24 mouse cellular contexts compared by ENCODE assay signal in genomic region chr15:76998048-76998447, GRCm38 (mm10). TPM values are rescaled to one million over a fixed set of nuclear protein-coding genes. Genes with fewer than 3 reads are reported as not detected.
"Had no signal": no experiment of that assay in that cellular context is flagged by ENCODE, and none has a peak within 500 bp of the region (broad histone marks: within the 10 kb centered on the region; RNA-seq: fewer than 3 reads in every experiment).

No protein-coding gene starts in this region.

- H3K36me3 ChIP-seq: limb, embryonic 12.5 days; limb, embryonic 15.5 days; midbrain, embryonic 12.5 days; midbrain, embryonic 15.5 days; neural tube, embryonic 12.5 days; neural tube, embryonic 15.5 days had no signal

- H3K9me3 ChIP-seq: limb, embryonic 15.5 days; midbrain, embryonic 12.5 days; midbrain, embryonic 15.5 days; neural tube, embryonic 12.5 days; neural tube, embryonic 15.5 days had no signal

- H3K4me1 ChIP-seq: limb, embryonic 12.5 days; midbrain, embryonic 12.5 days; neural tube, embryonic 12.5 days had no signal

- ATAC-seq: intestine, embryonic 16.5 days; liver, postnatal 0 days; lung, postnatal 0 days; midbrain, embryonic 15.5 days had no signal

- H3K4me2 ChIP-seq: limb, embryonic 12.5 days; limb, embryonic 15.5 days; liver, embryonic 11.5 days; lung, embryonic 14.5 days; midbrain, embryonic 12.5 days; neural tube, embryonic 12.5 days had no signal

- H3K4me3 ChIP-seq: limb, embryonic 12.5 days; limb, embryonic 15.5 days; midbrain, embryonic 12.5 days; midbrain, embryonic 15.5 days; neural tube, embryonic 12.5 days; neural tube, embryonic 15.5 days had no signal

- H3K27ac ChIP-seq: limb, embryonic 12.5 days; limb, embryonic 15.5 days; liver, embryonic 14.5 days; macrophage; midbrain, embryonic 12.5 days; midbrain, embryonic 15.5 days; neural tube, embryonic 12.5 days; neural tube, embryonic 15.5 days; stomach, postnatal 0 days had no signal

- DNase-seq: left cerebral cortex, postnatal 4 days; liver, postnatal 0 days; lung, embryonic 14.5 days; right cerebral cortex, adult 18-20 months; right cerebral cortex, postnatal 14 days; right cerebral cortex, postnatal 4 days; thymus, adult 2 months; thymus, postnatal 14 days; thymus, postnatal 4 days had no signal

- H3K27me3 ChIP-seq: limb, embryonic 15.5 days; midbrain, embryonic 15.5 days; neural tube, embryonic 12.5 days; neural tube, embryonic 15.5 days had no signal

- H3K9ac ChIP-seq: limb, embryonic 12.5 days; limb, embryonic 15.5 days; liver, embryonic 14.5 days; liver, postnatal 0 days; lung, embryonic 14.5 days; midbrain, embryonic 12.5 days; midbrain, embryonic 15.5 days; neural tube, embryonic 12.5 days; neural tube, embryonic 15.5 days had no signal

RNA-seq across cellular contexts. Expression of gene Apol6, which starts 46.5 kb away (rescaled TPM):
- total RNA-seq: layer of hippocampus, adult 18-20 months; left cerebral cortex, postnatal 4 days; megakaryocyte, adult 5-6 weeks had no signal
- polyA plus RNA-seq: limb, embryonic 12.5 days; liver, embryonic 11.5 days; liver, postnatal 0 days; lung, postnatal 0 days; macrophage; midbrain, embryonic 12.5 days; neural tube, embryonic 12.5 days; neural tube, embryonic 15.5 days had no signal

RNA-seq across cellular contexts. Expression of gene Mb, which starts 52.4 kb away (rescaled TPM):
- total RNA-seq: left cerebral cortex, postnatal 14 days; left cerebral cortex, postnatal 4 days; megakaryocyte, adult 5-6 weeks had no signal
- polyA plus RNA-seq: macrophage; midbrain, embryonic 12.5 days had no signal
